Mouse (Mus musculus) G1E (cell line): ENCODE data around the gene G6pdx.

Source experiments
- CTCF ChIP-seq: IDR thresholded peaks from 2 replicates; pipeline ENCODE4 v1.5.1; 2012; ENCODE audit warnings: low read depth, low read length, inconsistent platforms, mixed read lengths
- GATA1 ChIP-seq: IDR thresholded peaks from 2 replicates; pipeline ENCODE4 v1.6.1; 2012; ENCODE audit warnings: borderline replicate concordance, low read length, inconsistent platforms, mixed read lengths
- POLR2AphosphoS5 ChIP-seq: IDR thresholded peaks from 2 replicates; pipeline ENCODE4 v1.6.1; 2012; ENCODE audit warnings: low read depth, low read length, inconsistent platforms; ENCODE audit not compliant: insufficient replicate concordance
- TAL1 ChIP-seq: conservative IDR thresholded peaks from 2 replicates; pipeline ENCODE4 v1.6.1; 2012; ENCODE audit warnings: low read depth, low read length, inconsistent platforms, mixed read lengths

DNA sequence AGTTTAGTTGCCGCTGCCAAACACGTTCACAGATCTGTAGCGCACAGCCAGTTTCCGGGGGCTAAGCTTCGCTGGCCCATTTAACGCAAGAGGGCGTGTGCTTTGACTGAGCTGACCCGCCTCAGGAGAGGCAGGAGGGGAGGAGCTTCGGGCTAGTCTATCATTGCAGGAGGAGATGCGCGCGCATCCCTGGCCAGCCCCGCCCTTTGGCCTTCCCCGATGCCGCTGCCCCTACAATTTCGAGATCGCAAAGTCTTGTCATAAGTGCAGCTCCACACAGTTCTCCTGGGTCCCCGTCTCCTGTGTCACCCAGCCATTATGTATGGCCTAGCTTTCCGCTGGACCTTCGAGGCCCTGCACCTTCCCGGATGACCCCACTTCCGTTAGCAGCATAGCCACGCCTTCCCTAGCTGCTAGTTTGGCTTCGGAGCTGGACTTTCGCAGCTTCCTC is at the start of gene G6pdx:
- TF ChIP-seq POLR2AphosphoS5 (no peak), CTCF (no peak), TAL1 (no peak), GATA1 (no peak)
